Mouse (Mus musculus): ENCODE results near the gene Rapgef5.
"Not testable (repeated sequence)": the region's sequence is repeated elsewhere in the genome, so short reads cannot be mapped to it uniquely, and the experiment has no call there.

Gene Rapgef5

GRCm38 (mm10) chr12:117763247-117763646 is 247.0 kb downstream of the Rapgef5 start:
- DNase-seq (ENCODE audit: low spot score in 2 of 2): no peak

DNA sequence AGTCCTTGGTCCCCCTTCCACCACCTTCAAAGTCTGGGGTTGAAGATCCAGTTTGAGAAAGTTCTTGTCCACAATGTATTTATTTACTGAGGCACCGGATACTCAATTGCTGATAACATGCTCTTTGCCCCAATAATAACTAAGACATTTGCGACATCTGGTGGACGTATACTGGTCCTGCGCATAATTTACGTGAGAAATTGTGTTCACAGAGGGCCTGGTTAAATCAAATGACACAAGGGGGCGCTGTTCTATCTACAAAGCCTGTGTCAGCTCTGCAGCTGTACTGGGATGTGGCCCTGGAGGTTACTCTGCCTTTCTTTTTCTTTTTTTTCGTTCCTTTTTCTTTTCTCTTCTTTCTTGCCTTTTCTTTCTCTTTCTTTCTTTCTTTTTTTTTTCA is 248.6 kb downstream of the Rapgef5 start:
- peak in 1 of 2 experiments; percentile 32 for DNase-seq (ENCODE audit: low spot score in 2 of 2)

DNA sequence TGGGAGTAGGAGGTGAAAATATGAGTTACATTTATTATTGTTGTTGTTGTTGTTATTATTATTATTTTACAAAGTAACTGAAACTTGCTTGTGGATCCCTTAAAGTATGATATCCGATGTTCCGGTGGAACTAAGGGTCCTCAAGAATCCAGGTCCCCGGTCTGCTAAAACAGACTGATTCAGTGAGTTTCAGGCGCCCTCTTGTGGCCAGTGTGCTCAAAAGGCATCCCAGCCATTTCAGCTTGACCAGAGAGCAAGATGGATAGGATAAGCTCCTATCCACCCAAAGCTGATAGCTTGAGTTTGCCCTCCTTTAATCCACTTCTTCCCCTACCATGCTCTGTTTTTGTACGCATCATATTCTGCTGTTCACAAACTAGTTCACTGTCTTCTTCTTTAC is 252.8 kb downstream of the Rapgef5 start:
- DNase-seq (ENCODE audit: low spot score in 2 of 2): peak; percentile 43 to 58

GRCm38 (mm10) chr12:117770211-117770610 is 253.9 kb downstream of the Rapgef5 start:
- no peak for DNase-seq (ENCODE audit: low spot score in 2 of 2)

DNA sequence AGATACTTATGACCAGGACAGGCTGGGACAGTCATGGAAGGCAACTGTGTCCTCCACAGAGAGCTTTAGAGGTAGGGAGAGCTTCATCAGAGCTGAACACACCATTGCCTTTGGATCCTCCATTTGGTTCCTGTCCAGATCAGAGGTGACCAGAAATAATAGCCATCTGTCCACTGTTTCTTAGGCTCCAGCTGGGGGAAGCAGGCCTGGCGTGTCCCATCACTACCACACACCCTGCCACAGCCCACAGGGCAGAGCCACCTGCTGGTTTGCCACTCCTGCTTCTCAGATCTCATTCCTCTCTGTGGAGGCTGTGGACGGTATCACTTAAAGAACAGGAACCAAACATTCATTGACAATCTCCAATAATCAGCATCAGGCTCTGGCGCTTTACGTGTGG is 254.9 kb downstream of the Rapgef5 start:
- no peak for DNase-seq (ENCODE audit: low spot score in 2 of 2)

- peak in 1 of 2 experiments; percentile 56 for DNase-seq (ENCODE audit: low spot score in 2 of 2)
These were observed 256.4 kb downstream of the Rapgef5 start for GRCm38 (mm10) chr12:117772638-117773037.

DNA sequence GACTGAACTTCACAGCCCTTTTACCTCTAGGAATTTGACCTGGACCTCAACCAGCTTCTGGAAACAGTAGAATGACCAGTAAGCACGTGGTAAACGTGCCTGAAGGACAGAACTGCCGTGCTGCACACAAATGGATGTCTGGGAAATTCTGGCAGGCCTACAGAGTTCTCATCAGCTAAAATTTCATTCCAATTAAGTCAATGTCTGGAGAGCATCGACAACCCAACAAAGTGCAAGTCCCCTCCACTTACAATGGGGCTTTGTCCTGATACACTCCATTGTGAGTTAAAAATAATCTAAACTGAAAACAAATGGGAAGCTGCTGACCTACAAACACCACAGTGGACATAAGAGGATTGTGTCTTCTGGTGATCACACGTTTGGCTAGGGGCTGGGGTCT is 260.6 kb downstream of the Rapgef5 start:
- DNase-seq (ENCODE audit: low spot score in 2 of 2): no peak

- DNase-seq (ENCODE audit: low spot score in 2 of 2): no peak
These were observed 265.1 kb downstream of the Rapgef5 start for GRCm38 (mm10) chr12:117781360-117781759.

GRCm38 (mm10) chr12:117783426-117783825 is 267.1 kb downstream of the Rapgef5 start:
- DNase-seq (ENCODE audit: low spot score in 2 of 2): no peak

DNA sequence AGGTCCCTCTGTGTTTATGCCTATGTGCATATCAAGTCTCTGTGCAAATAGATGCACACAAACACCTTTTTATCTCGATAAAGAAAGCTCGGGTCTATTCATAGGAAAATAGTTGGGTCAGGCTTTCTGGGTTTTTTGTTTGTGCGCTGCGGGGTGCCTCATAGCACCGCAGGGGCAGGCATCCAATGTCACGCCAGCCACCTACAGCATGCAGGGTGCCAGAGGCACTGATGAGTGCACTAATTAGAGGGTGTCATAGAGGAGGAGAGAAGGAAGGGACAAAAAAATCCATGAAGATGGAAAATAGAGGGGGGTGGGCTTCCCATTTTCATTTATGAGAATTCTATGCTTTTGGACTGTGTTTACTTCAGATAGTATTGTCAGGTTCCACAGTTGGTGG is 270.3 kb downstream of the Rapgef5 start:
- no peak for DNase-seq (ENCODE audit: low spot score in 2 of 2)

GRCm38 (mm10) chr12:117788513-117789011 is 272.3 kb downstream of the Rapgef5 start:
- DNase-seq (ENCODE audit: low spot score in 2 of 2): no peak

DNA sequence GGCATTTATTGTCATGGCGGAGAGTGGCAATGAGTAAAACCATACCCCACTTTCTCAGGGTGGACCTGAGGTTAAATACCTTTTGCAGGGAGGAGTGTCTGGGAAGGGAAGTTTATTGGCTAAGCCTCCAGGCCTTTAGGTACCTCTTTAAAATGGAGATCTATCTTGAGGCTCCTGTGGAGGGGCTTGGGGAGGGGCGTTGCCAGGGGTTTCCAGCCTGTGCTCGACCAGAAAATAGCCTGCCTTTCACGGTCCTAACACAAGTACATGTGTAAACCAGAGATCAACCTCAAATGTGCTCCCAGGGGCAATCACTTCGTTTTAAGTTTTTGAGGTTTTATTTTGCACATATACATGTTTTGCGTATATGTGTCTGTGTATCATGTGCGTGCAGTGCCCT is 272.7 kb downstream of the Rapgef5 start:
- DNase-seq (ENCODE audit: low spot score in 2 of 2): no peak

DNA sequence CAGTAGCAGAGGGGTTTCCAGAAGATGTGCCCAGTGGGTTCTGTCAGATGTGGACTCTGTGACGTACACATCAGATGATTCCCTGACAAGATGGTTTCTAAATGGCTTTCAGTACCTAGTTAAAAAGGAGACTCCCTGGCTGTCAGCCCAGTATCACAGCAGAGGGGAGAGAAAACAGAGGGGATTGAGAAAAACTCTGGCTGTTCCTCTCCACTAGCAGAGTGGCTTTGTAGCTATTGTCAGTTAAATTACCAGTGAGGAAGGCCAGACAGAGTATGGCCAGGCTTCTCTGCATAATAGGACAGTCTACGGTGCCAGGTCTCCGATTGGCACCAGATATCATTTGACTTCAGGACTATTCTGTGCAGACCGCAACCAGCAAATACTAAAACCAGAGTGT is 279.0 kb downstream of the Rapgef5 start:
- DNase-seq (ENCODE audit: low spot score in 2 of 2): no peak

GRCm38 (mm10) chr12:117803989-117804388 is 287.7 kb downstream of the Rapgef5 start, which contains the start of gene Cdca7l:
TSS of gene Cdca7l (plus strand) at chr12:117804289.
- not testable (repeated sequence) for DNase-seq (ENCODE audit: low spot score in 2 of 2)

DNA sequence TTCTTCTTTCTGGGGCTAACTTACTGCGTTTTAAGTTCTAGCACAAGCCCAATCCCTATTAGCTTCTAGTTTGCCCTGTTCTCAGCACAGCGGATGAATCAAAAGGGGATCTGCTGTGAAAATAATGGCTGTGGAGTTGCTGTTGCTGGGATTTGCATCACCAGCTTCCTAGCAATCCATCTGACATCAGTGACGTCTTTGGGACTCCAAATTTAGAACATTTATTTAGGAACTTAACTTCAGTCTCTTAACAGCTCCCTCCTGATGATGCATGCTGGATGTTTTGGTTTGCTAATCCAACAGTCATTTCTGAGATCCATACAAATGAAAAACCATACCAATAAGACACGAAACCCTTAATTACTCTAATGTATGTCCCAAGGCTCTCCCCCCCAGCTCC is 289.3 kb downstream of the Rapgef5 start:
- no peak for DNase-seq (ENCODE audit: low spot score in 2 of 2)

DNA sequence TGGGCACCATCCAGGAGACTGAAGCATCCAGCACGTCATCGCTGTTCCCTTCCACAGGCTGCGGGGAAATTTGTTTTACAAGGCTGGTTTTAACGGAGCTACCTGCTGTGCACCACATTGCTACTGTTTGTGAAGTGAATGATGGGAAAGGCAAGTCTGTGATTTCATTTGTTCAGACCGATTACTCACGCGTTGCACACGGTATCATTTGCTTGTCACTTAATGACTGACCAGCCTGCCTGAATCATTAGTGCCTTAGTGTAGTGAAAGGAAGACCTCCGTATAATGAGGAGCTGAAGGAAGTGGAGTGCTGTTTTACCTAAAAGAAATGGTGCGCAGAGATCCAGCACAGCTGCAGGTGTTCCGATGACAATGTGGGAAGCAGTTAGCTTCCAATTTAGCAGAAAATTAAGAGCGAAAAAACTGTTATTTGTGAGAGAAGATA is 289.8 kb downstream of the Rapgef5 start:
- no peak for DNase-seq (ENCODE audit: low spot score in 2 of 2)

DNA sequence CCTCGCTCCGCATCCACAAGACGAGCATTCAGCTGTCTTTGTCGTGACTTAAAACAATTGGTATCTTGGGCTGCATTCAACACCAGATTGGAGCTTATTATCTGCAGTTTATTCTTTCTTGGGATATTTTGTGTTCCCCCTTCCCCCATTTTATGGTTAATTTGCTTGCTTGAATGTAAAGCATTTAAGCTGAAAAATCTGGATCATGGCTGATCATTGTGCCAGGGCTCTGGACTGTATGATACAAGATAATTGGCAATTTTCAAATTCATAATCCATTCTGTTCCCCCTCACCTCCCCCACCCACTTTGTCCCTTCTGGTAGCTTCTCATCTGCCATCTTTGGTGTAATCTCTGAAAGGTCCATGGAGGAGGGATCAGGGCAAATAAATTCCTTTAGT is 290.2 kb downstream of the Rapgef5 start:
- DNase-seq (ENCODE audit: low spot score in 2 of 2): no peak

DNA sequence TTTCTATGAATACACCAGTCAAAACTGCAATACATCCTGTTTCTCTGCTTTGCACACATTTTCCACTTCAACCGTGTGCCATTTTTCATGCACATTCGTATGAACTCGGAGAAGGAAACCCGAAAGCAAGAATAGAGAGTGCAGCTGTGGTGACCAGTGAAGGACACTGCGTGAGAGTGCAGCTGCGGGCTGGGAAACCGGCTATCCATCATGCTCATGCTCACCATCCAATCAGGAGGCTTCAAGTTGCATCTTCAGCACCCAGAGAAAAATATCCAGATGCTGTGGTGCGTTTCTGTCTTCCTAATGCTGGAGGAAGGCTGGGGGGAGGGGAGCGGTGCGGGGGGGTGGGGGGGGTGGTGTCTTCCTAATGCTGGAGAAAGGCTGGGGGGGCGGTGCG is 291.4 kb downstream of the Rapgef5 start:
- DNase-seq (ENCODE audit: low spot score in 2 of 2): no peak

GRCm38 (mm10) chr12:117808355-117809326 is 292.4 kb downstream of the Rapgef5 start:
- no peak for DNase-seq (ENCODE audit: low spot score in 2 of 2)
